Mouse (Mus musculus) left cerebral cortex, adult 11 months (tissue): Measurements from ENCODE around the gene Astl.
"Not testable (repeated sequence)": the region's sequence is repeated elsewhere in the genome, so short reads cannot be mapped to it uniquely, and the experiment has no call there.

Experiments
- DNase-seq: peaks from one replicate; pipeline ENCODE4 v3.0.0; 2022; ENCODE audit warnings: low spot score

Astl gene

GRCm38 (mm10) chr2:127338416-127338815, at the start of gene Astl:
Astl (plus strand) TSS chr2:127338639.
- no peak for DNase-seq

GRCm38 (mm10) chr2:127292250-127292649, 46.2 kb upstream of the Astl start:
- no peak for DNase-seq

GRCm38 (mm10) chr2:127297001-127297805, 41.2 kb upstream of the Astl start:
- no peak for DNase-seq

- no peak for DNase-seq
Observed at GRCm38 (mm10) chr2:127298056-127298455, 40.4 kb upstream of the Astl start.

GRCm38 (mm10) chr2:127300701-127301100, 37.7 kb upstream of the Astl start:
- DNase-seq, result no peak

- DNase-seq, result no peak
Observed at GRCm38 (mm10) chr2:127301883-127302282, 36.6 kb upstream of the Astl start.

GRCm38 (mm10) chr2:127304192-127304591, 34.2 kb upstream of the Astl start:
- not testable (repeated sequence) for DNase-seq

- DNase-seq, result no peak
Observed at GRCm38 (mm10) chr2:127304609-127305210, 33.7 kb upstream of the Astl start.

- DNase-seq, result no peak
Observed at GRCm38 (mm10) chr2:127306123-127306522, 32.3 kb upstream of the Astl start.

GRCm38 (mm10) chr2:127307179-127307578, 31.3 kb upstream of the Astl start:
- no peak for DNase-seq

- DNase-seq, result no peak
Observed at GRCm38 (mm10) chr2:127308660-127309059, 29.8 kb upstream of the Astl start.

- DNase-seq, result no peak
Observed at GRCm38 (mm10) chr2:127310246-127310645, 28.2 kb upstream of the Astl start.

GRCm38 (mm10) chr2:127310685-127311084, 27.8 kb upstream of the Astl start:
- no peak for DNase-seq

GRCm38 (mm10) chr2:127311193-127311592, 27.2 kb upstream of the Astl start:
- DNase-seq, result no peak

- no peak for DNase-seq
Observed at GRCm38 (mm10) chr2:127312801-127313200, 25.6 kb upstream of the Astl start.

- DNase-seq, result no peak
Observed at GRCm38 (mm10) chr2:127313878-127314277, 24.6 kb upstream of the Astl start.

GRCm38 (mm10) chr2:127314467-127315154, 23.8 kb upstream of the Astl start:
- no peak for DNase-seq

- DNase-seq, result no peak
Observed at GRCm38 (mm10) chr2:127315155-127315470, 23.3 kb upstream of the Astl start.

- no peak for DNase-seq
Observed at GRCm38 (mm10) chr2:127316431-127316830, 22.0 kb upstream of the Astl start.

GRCm38 (mm10) chr2:127318136-127318535, 20.3 kb upstream of the Astl start:
- DNase-seq, result no peak

GRCm38 (mm10) chr2:127319071-127319470, 19.4 kb upstream of the Astl start:
- no peak for DNase-seq

GRCm38 (mm10) chr2:127322671-127323285, 15.7 kb upstream of the Astl start:
- DNase-seq, result no peak

- no peak for DNase-seq
Observed at GRCm38 (mm10) chr2:127323667-127324066, 14.8 kb upstream of the Astl start.
